Mouse (Mus musculus): Measurements from ENCODE around the gene Inafm2. TPM values are rescaled to one million over a fixed set of nuclear protein-coding genes. Genes with fewer than 3 reads are reported as not detected.
A peak's percentile ranks its signal among the peaks of the same experiment; 100 is the strongest.

Inafm2 gene
- polyA plus RNA-seq (2016; fragmentation: Nextera tagmentation; extraction: Ambion mirVana): 15.8 and 16.8 TPM in 2 replicates

DNA sequence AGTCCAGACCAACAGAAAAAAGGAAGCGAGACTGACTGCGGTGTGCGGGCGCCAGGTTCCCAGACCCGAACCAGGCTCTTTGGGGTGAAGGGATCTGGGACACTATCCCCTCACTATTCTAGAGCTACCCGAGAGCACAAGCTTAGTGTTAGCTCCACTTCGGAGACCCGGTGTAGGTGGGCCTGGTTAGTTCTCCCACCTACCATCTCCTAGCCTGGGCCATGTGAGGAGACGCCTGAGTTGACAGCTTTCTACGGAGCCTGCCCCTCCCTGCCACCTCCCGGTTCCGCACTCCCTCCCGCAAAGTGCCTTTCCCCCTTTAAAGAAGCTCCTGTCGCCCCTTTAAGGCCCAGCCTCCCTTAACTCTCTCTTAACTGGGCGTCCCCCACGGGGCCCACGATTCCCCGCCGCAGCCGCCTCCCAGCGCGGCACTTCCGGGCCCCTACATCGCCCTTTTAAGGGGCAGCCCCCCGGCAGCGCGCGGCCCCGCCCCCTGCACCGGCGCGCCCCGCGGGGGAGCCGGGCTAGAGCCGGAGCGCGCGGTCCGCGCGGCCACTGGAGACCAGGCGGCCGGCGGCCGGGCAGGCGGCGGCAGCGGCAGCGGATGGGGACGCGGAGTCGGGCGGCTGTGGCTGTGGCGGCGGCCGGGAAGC lies at the start of gene Inafm2:
Inafm2 (plus strand) TSS at position 527 of the 653 bp plus-strand sequence.
- peak within 1 kb of the TSS; percentile 92 for H3K4me3 ChIP-seq
- peak; percentile 94 for DNase-seq (ENCODE audit: low spot score)
- 4% methylated on average over 57 of the region's 57 CpGs for WGBS
- H3K9me3 ChIP-seq: no peaks in the 10 kb centered on the region
- peaks cover 12% of the 10 kb centered on the region for H3K36me3 ChIP-seq (replicated peaks)
- H3K27ac ChIP-seq (replicated peaks): peak within 1 kb of the TSS; percentile 87
- H3K4me1 ChIP-seq: peaks cover 50% of the 10 kb centered on the region
- peaks cover 73% of the 10 kb centered on the region for H3K27me3 ChIP-seq (replicated peaks; ENCODE audit: low read depth, poor library complexity, severe bottlenecking)

GRCm38 (mm10) chr2:118696451-118697308 lies 48.9 kb upstream of the Inafm2 start:
- Histone ChIP-seq H3K27ac (replicated peaks) (no peak overlapping the region), H3K9me3 (no peaks in the 10 kb centered on the region), H3K27me3 (replicated peaks; ENCODE audit: low read depth, poor library complexity, severe bottlenecking) (peaks cover 90% of the 10 kb centered on the region), H3K4me3 (no peak overlapping the region), H3K4me1 (peaks cover 26% of the 10 kb centered on the region), H3K36me3 (replicated peaks) (no peaks in the 10 kb centered on the region)
- DNase-seq (ENCODE audit: low spot score): no peak
- 53% methylated on average over 21 of the region's 21 CpGs for WGBS

GRCm38 (mm10) chr2:118697311-118697877 lies 48.2 kb upstream of the Inafm2 start:
- Histone ChIP-seq H3K9me3 (no peaks in the 10 kb centered on the region), H3K36me3 (replicated peaks) (no peaks in the 10 kb centered on the region), H3K4me1 (peaks cover 31% of the 10 kb centered on the region), H3K27ac (replicated peaks) (no peak overlapping the region), H3K27me3 (replicated peaks; ENCODE audit: low read depth, poor library complexity, severe bottlenecking) (peaks cover 97% of the 10 kb centered on the region), H3K4me3 (no peak overlapping the region)
- 41% methylated on average over 5 of the region's 5 CpGs for WGBS
- DNase-seq (ENCODE audit: low spot score): no peak

DNA sequence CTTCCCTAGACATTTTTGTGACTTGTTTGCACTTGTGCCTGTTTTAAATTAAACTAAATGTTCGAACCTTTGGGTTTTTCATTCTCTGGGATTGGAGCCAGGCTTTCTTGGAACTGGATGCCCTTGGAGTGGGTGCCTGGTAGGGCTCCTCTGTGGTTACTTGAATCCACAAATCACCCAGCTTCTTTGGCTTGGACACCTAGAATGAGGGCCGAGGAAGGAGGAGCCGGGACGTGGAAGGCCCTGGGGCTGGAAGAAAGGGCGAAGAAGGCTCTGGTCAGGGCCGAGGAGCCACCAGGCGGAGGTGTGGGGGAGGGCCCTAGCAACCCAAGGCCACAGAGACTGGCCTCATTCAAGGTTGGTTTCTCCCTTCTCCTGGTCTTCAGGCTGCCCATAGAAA lies 47.6 kb upstream of the Inafm2 start:
- WGBS: 33% methylated on average over 7 of the region's 7 CpGs
- no peak for DNase-seq (ENCODE audit: low spot score)
- no peaks in the 10 kb centered on the region for H3K9me3 ChIP-seq
- H3K4me3 ChIP-seq: no peak overlapping the region
- H3K27ac ChIP-seq (replicated peaks): no peak overlapping the region
- H3K4me1 ChIP-seq: peaks cover 37% of the 10 kb centered on the region
- H3K27me3 ChIP-seq (replicated peaks; ENCODE audit: low read depth, poor library complexity, severe bottlenecking): peaks cover 98% of the 10 kb centered on the region
- no peaks in the 10 kb centered on the region for H3K36me3 ChIP-seq (replicated peaks)

DNA sequence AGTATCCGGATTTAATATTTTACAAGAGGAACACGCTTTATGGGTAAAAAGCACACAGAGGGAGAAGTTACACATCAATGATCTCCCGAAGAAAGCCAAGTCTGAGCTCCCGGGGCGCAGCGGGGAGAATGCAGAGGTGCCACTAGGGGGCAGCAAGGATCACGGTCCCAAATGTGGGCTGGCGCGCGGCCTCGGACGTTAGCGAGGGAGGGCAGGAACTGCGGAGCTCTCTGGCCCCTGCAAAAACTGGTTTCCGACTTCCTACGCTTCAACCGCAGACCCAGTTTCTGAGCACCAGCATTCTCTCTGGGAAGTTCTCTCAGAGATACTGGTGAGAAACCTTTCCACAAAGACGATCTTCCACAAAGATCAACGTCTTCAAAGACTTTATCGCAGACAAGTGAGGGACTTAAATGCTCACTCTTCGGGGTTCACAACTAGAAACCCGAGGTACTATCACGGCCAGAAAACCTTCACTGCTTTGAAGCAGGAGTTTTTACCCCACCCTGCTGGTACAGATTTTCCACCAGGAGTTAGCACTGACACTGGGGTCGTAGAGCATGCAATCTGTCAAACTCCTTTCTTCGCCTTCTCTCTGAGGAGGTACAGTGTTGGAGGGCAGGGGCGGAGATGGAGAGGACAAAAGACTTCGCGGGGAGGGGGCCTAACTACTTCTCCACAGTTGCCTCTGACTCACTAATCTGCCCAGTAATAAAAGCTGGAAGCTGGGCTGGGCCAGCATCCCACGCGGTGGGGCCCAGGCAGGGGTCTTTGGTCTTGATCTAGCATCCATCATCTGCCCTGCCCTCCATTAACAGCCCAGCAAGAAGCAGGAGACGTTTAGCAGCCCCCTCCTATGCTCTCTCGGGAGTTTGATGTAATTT lies 45.1 kb upstream of the Inafm2 start:
- peak; percentile 89 for DNase-seq (ENCODE audit: low spot score)
- Histone ChIP-seq H3K27ac (replicated peaks) (no peak overlapping the region), H3K9me3 (no peaks in the 10 kb centered on the region), H3K4me3 (peak overlapping the region; percentile 43), H3K4me1 (peaks cover 53% of the 10 kb centered on the region), H3K27me3 (replicated peaks; ENCODE audit: low read depth, poor library complexity, severe bottlenecking) (peaks cover 99% of the 10 kb centered on the region), H3K36me3 (replicated peaks) (no peaks in the 10 kb centered on the region)
- WGBS: 2% methylated on average over 32 of the region's 32 CpGs

GRCm38 (mm10) chr2:118701161-118701560 lies 44.4 kb upstream of the Inafm2 start:
- H3K27me3 ChIP-seq (replicated peaks; ENCODE audit: low read depth, poor library complexity, severe bottlenecking): peaks cover 99% of the 10 kb centered on the region
- H3K9me3 ChIP-seq: no peaks in the 10 kb centered on the region
- DNase-seq (ENCODE audit: low spot score): peak; percentile 15
- 3% methylated on average over 5 of the region's 5 CpGs for WGBS
- peaks cover 54% of the 10 kb centered on the region for H3K4me1 ChIP-seq
- peak overlapping the region; percentile 43 for H3K4me3 ChIP-seq
- H3K36me3 ChIP-seq (replicated peaks): no peaks in the 10 kb centered on the region
- no peak overlapping the region for H3K27ac ChIP-seq (replicated peaks)

- peaks cover 57% of the 10 kb centered on the region for H3K4me1 ChIP-seq
- no peaks in the 10 kb centered on the region for H3K36me3 ChIP-seq (replicated peaks)
- H3K4me3 ChIP-seq: peak overlapping the region; percentile 52
- DNase-seq (ENCODE audit: low spot score): peak; percentile 49
- no peaks in the 10 kb centered on the region for H3K9me3 ChIP-seq
- 2% methylated on average over 51 of the region's 51 CpGs for WGBS
- H3K27ac ChIP-seq (replicated peaks): no peak overlapping the region; the same call in 1 of the 2 replicates
- H3K27me3 ChIP-seq (replicated peaks; ENCODE audit: low read depth, poor library complexity, severe bottlenecking): peaks cover 99% of the 10 kb centered on the region
Observed at GRCm38 (mm10) chr2:118701971-118702882, 43.3 kb upstream of the Inafm2 start.

GRCm38 (mm10) chr2:118702883-118703761 lies 42.4 kb upstream of the Inafm2 start:
- peaks cover 99% of the 10 kb centered on the region for H3K27me3 ChIP-seq (replicated peaks; ENCODE audit: low read depth, poor library complexity, severe bottlenecking)
- WGBS: under 1% methylated on average over 93 of the region's 93 CpGs
- H3K4me1 ChIP-seq: peaks cover 51% of the 10 kb centered on the region
- H3K27ac ChIP-seq (replicated peaks): no peak overlapping the region; the same call in 1 of the 2 replicates
- peak overlapping the region; percentile 52 for H3K4me3 ChIP-seq
- no peaks in the 10 kb centered on the region for H3K36me3 ChIP-seq (replicated peaks)
- H3K9me3 ChIP-seq: no peaks in the 10 kb centered on the region
- DNase-seq (ENCODE audit: low spot score): peak; percentile 74

DNA sequence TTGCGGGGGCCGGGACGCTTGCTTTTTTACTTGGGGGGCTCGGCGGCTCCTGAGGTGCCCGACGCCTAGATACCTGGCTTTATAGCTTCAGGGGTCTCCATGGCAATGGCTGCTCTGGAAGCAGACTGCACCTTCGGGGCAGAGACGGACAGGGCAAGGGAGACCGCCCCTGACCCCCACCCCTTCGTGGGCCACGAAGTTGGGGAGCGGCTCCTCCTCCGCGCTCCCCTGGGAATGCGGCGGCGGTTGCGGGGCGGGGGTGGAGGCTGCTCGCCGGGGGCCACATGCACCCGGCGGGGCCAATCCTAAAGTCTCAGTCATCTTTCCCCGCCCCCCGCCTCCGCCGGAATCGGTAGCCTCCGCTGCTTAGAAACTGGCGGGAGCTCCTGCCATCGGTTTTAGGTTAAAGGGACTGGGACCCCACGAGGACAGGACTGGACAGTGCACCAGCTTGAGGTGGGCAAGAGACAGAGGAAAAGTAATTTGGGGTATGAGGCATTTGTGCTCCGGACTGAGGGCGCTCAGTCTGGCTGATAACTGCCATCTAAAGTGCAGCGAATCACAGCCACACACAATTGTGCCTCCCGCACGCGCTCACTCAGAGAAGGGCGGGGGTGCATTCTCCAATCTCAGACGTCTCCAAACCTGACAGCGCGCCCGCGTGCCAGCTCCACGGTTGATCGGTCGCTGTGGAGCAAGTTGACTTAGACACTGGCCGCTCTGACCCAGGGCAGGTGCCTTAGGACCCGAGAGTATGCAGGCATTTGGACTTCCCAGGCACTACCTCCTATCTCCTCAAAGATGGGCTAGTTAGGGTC lies 41.4 kb upstream of the Inafm2 start, which contains the start of gene Ankrd63:
Ankrd63 (minus strand) TSS at position 51 of the 818 bp plus-strand sequence.
- no peaks in the 10 kb centered on the region for H3K9me3 ChIP-seq
- H3K4me1 ChIP-seq: peaks cover 53% of the 10 kb centered on the region
- H3K27ac ChIP-seq (replicated peaks): no peak within 1 kb of the TSS; the same call in 1 of the 2 replicates
- H3K4me3 ChIP-seq: peak within 1 kb of the TSS; percentile 52
- WGBS: under 1% methylated on average over 50 of the region's 50 CpGs
- no peaks in the 10 kb centered on the region for H3K36me3 ChIP-seq (replicated peaks)
- peak; percentile 52 for DNase-seq (ENCODE audit: low spot score)
- H3K27me3 ChIP-seq (replicated peaks; ENCODE audit: low read depth, poor library complexity, severe bottlenecking): peaks cover 100% of the 10 kb centered on the region

GRCm38 (mm10) chr2:118706436-118706835 lies 39.1 kb upstream of the Inafm2 start:
- H3K36me3 ChIP-seq (replicated peaks): no peaks in the 10 kb centered on the region
- WGBS: 3% methylated on average over 6 of the region's 6 CpGs
- H3K4me1 ChIP-seq: peaks cover 63% of the 10 kb centered on the region
- H3K4me3 ChIP-seq: no peak overlapping the region
- H3K27ac ChIP-seq (replicated peaks): no peak overlapping the region
- H3K9me3 ChIP-seq: no peaks in the 10 kb centered on the region
- DNase-seq (ENCODE audit: low spot score): peak; percentile 29
- peaks cover 100% of the 10 kb centered on the region for H3K27me3 ChIP-seq (replicated peaks; ENCODE audit: low read depth, poor library complexity, severe bottlenecking)
